Mouse (Mus musculus) forebrain, embryonic 12.5 days (tissue): ENCODE measurements at regions not wholly inside any gene's neighbourhood (a gene's known extent, or its start where the extent isn't known, plus 50 kb on each side); places are given as distances from the start of the nearest gene placed in this dataset.
"Not testable (repeated sequence)": the region's sequence is repeated elsewhere in the genome, so short reads cannot be mapped to it uniquely, and the experiment has no call there.

ENCODE experiments used
- ATAC-seq: fragments of 200-750 bp; cut with Nextera tagmentation; 2 replicates; pipeline ENCODE4 v1.8.0; 2017; ENCODE audit warnings: moderate TSS enrichment; ENCODE audit not compliant: low FRiP score
- H3K27ac ChIP-seq: fragments of 300-500 bp; sonication (generic); 2 replicates; pipeline ENCODE4 v1.5.1; 2016; ENCODE audit warnings: mild to moderate bottlenecking
- H3K27me3 ChIP-seq: fragments of 300-500 bp; sonication (generic); 2 replicates; pipeline ENCODE4 v1.6.1; 2016; ENCODE audit warnings: mild to moderate bottlenecking
- H3K36me3 ChIP-seq: fragments of 300-500 bp; sonication (generic); replicated peaks from 2 replicates; pipeline ENCODE4 v1.6.1; 2016; ENCODE audit warnings: mild to moderate bottlenecking
- H3K4me1 ChIP-seq: fragments of 300-500 bp; sonication (generic); 2 replicates; pipeline ENCODE4 v1.6.1; 2016
- H3K4me2 ChIP-seq: fragments of 300-500 bp; sonication (generic); 2 replicates; pipeline ENCODE4 v1.6.1; 2016; ENCODE audit warnings: mild to moderate bottlenecking, moderate library complexity
- H3K4me3 ChIP-seq: fragments of 300-500 bp; sonication (generic); replicated peaks from 2 replicates; pipeline ENCODE4 v1.5.1; 2016; ENCODE audit warnings: mild to moderate bottlenecking
- H3K9ac ChIP-seq: fragments of 300-500 bp; sonication (generic); 2 replicates; pipeline ENCODE4 v1.6.1; 2016; ENCODE audit warnings: mild to moderate bottlenecking
- H3K9me3 ChIP-seq: fragments of 300-500 bp; sonication (generic); 2 replicates; pipeline ENCODE4 v1.6.1; 2016
- WGBS: fragments of 180-500 bp; shearing (Covaris S2); methylation state at CpG from one replicate; pipeline ENCODE4 v1.1.7; 2016; 5-methylcytosine and 5-hydroxymethylcytosine counted together

GRCm38 (mm10) chr2:3918156-3918555, 99.4 kb upstream of the Frmd4a start:
- Histone ChIP-seq H3K27me3 (no peaks in the 10 kb centered on the region), H3K9me3 (no peaks in the 10 kb centered on the region), H3K4me3 (no peak overlapping the region), H3K36me3 (no peaks in the 10 kb centered on the region), H3K9ac (no peak overlapping the region), H3K4me1 (no peaks in the 10 kb centered on the region), H3K27ac (no peak overlapping the region), H3K4me2 (no peak overlapping the region)
- no peak for ATAC-seq
- 82% methylated on average over 6 of the region's 6 CpGs for WGBS

GRCm38 (mm10) chr2:3919893-3920292, 97.6 kb upstream of the Frmd4a start:
- H3K4me3 ChIP-seq, result no peak overlapping the region
- no peaks in the 10 kb centered on the region for H3K9me3 ChIP-seq
- H3K27ac ChIP-seq, result no peak overlapping the region
- no peak overlapping the region for H3K9ac ChIP-seq
- no peaks in the 10 kb centered on the region for H3K27me3 ChIP-seq
- H3K4me1 ChIP-seq, result peaks cover 3% of the 10 kb centered on the region
- ATAC-seq, result no peak
- WGBS, result 83% methylated on average over 3 of the region's 3 CpGs
- no peak overlapping the region for H3K4me2 ChIP-seq
- no peaks in the 10 kb centered on the region for H3K36me3 ChIP-seq

GRCm38 (mm10) chr2:3921084-3921483, 96.4 kb upstream of the Frmd4a start:
- H3K4me1 ChIP-seq, H3K9me3 ChIP-seq, H3K27me3 ChIP-seq, H3K4me3 ChIP-seq, H3K9ac ChIP-seq, H3K36me3 ChIP-seq, H3K27ac ChIP-seq, H3K4me2 ChIP-seq, ATAC-seq: not testable (repeated sequence)
- WGBS, result 98% methylated on average over 2 of the region's 2 CpGs

GRCm38 (mm10) chr2:3922739-3923138, 94.8 kb upstream of the Frmd4a start:
- H3K4me2 ChIP-seq, result no peak overlapping the region
- H3K9ac ChIP-seq, result no peak overlapping the region
- H3K4me3 ChIP-seq, result no peak overlapping the region
- H3K27ac ChIP-seq, result no peak overlapping the region
- no peaks in the 10 kb centered on the region for H3K9me3 ChIP-seq
- H3K27me3 ChIP-seq, result no peaks in the 10 kb centered on the region
- ATAC-seq, result no peak
- H3K4me1 ChIP-seq, result peaks cover 9% of the 10 kb centered on the region
- no peaks in the 10 kb centered on the region for H3K36me3 ChIP-seq
- 92% methylated on average over 4 of the region's 4 CpGs for WGBS

GRCm38 (mm10) chr2:3924696-3925095, 92.8 kb upstream of the Frmd4a start:
- whole genome bisulfite sequencing, result 69% methylated on average over 6 of the region's 6 CpGs

GRCm38 (mm10) chr2:3925199-3925598, 92.3 kb upstream of the Frmd4a start:
- 69% methylated on average over 3 of the region's 3 CpGs for WGBS
- no peaks in the 10 kb centered on the region for H3K9me3 ChIP-seq
- H3K4me3 ChIP-seq, result no peak overlapping the region
- peaks cover 9% of the 10 kb centered on the region for H3K4me1 ChIP-seq
- ATAC-seq, result no peak
- no peak overlapping the region for H3K9ac ChIP-seq
- no peak overlapping the region for H3K27ac ChIP-seq
- no peaks in the 10 kb centered on the region for H3K36me3 ChIP-seq
- no peaks in the 10 kb centered on the region for H3K27me3 ChIP-seq
- H3K4me2 ChIP-seq, result no peak overlapping the region

More at GRCm38 (mm10) chr2:3924696-3925095, 92.8 kb upstream of the Frmd4a start:
- Histone ChIP-seq H3K9ac (no peak overlapping the region), H3K9me3 (no peaks in the 10 kb centered on the region), H3K4me1 (peaks cover 9% of the 10 kb centered on the region), H3K27me3 (no peaks in the 10 kb centered on the region), H3K4me3 (no peak overlapping the region), H3K36me3 (no peaks in the 10 kb centered on the region), H3K4me2 (no peak overlapping the region), H3K27ac (no peak overlapping the region)
- no peak for ATAC-seq

GRCm38 (mm10) chr2:3926129-3926528, 91.4 kb upstream of the Frmd4a start:
- no peaks in the 10 kb centered on the region for H3K27me3 ChIP-seq
- peaks cover 9% of the 10 kb centered on the region for H3K4me1 ChIP-seq
- no peaks in the 10 kb centered on the region for H3K9me3 ChIP-seq
- no peak overlapping the region for H3K9ac ChIP-seq
- H3K4me3 ChIP-seq, result no peak overlapping the region
- no peak for ATAC-seq
- no peak overlapping the region for H3K4me2 ChIP-seq
- no peak overlapping the region for H3K27ac ChIP-seq
- no peaks in the 10 kb centered on the region for H3K36me3 ChIP-seq

GRCm38 (mm10) chr2:3927141-3927810, 90.2 kb upstream of the Frmd4a start:
- no peak overlapping the region for H3K4me2 ChIP-seq
- no peaks in the 10 kb centered on the region for H3K9me3 ChIP-seq
- H3K36me3 ChIP-seq, result no peaks in the 10 kb centered on the region
- WGBS, result 65% methylated on average over 8 of the region's 8 CpGs
- H3K27ac ChIP-seq, result no peak overlapping the region
- H3K4me3 ChIP-seq, result no peak overlapping the region
- H3K4me1 ChIP-seq, result peaks cover 9% of the 10 kb centered on the region
- no peak for ATAC-seq
- H3K27me3 ChIP-seq, result no peaks in the 10 kb centered on the region
- H3K9ac ChIP-seq, result no peak overlapping the region

GRCm38 (mm10) chr2:3927853-3928252, 89.7 kb upstream of the Frmd4a start:
- 66% methylated on average over 4 of the region's 4 CpGs for WGBS
- Histone ChIP-seq H3K4me3 (no peak overlapping the region), H3K4me1 (peaks cover 9% of the 10 kb centered on the region), H3K9me3 (no peaks in the 10 kb centered on the region), H3K27me3 (no peaks in the 10 kb centered on the region), H3K9ac (no peak overlapping the region), H3K27ac (no peak overlapping the region), H3K4me2 (no peak overlapping the region), H3K36me3 (no peaks in the 10 kb centered on the region)
- ATAC-seq, result no peak

GRCm38 (mm10) chr2:3930650-3931049, 86.9 kb upstream of the Frmd4a start:
- no peaks in the 10 kb centered on the region for H3K27me3 ChIP-seq
- no peak for ATAC-seq
- WGBS, result 89% methylated on average over 5 of the region's 5 CpGs

GRCm38 (mm10) chr2:3940786-3941185, 76.7 kb upstream of the Frmd4a start:
- Histone ChIP-seq H3K27me3 (0 out of 2 replicates have a peak, but pooled peaks cover 4% of the 10 kb centered on the region), H3K36me3 (no peaks in the 10 kb centered on the region), H3K9ac (no peak overlapping the region), H3K27ac (no peak overlapping the region), H3K9me3 (no peaks in the 10 kb centered on the region), H3K4me3 (no peak overlapping the region), H3K4me2 (no peak overlapping the region), H3K4me1 (no peaks in the 10 kb centered on the region)
- no peak for ATAC-seq
- WGBS, result 86% methylated on average over 2 of the region's 2 CpGs

More at GRCm38 (mm10) chr2:3930650-3931049, 86.9 kb upstream of the Frmd4a start:
- H3K36me3 ChIP-seq, result no peaks in the 10 kb centered on the region
- no peak overlapping the region for H3K4me2 ChIP-seq
- H3K27ac ChIP-seq, result no peak overlapping the region
- no peaks in the 10 kb centered on the region; the same call in 1 of the 2 replicates for H3K4me1 ChIP-seq
- H3K9ac ChIP-seq, result no peak overlapping the region
- no peaks in the 10 kb centered on the region for H3K9me3 ChIP-seq
- H3K4me3 ChIP-seq, result no peak overlapping the region

GRCm38 (mm10) chr2:3941496-3941895, 76.0 kb upstream of the Frmd4a start:
- no peaks in the 10 kb centered on the region for H3K4me1 ChIP-seq
- WGBS, result 93% methylated on average over 1 of the region's 1 CpGs
- H3K4me3 ChIP-seq, result no peak overlapping the region
- no peak overlapping the region for H3K4me2 ChIP-seq
- no peaks in the 10 kb centered on the region for H3K36me3 ChIP-seq
- ATAC-seq, result no peak
- H3K9ac ChIP-seq, result no peak overlapping the region
- 0 out of 2 replicates have a peak, but pooled peaks cover 4% of the 10 kb centered on the region for H3K27me3 ChIP-seq
- no peaks in the 10 kb centered on the region for H3K9me3 ChIP-seq
- no peak overlapping the region for H3K27ac ChIP-seq

- Histone ChIP-seq H3K27me3 (0 out of 2 replicates have a peak, but pooled peaks cover 2% of the 10 kb centered on the region), H3K9me3 (no peaks in the 10 kb centered on the region), H3K27ac (no peak overlapping the region), H3K4me2 (no peak overlapping the region), H3K36me3 (no peaks in the 10 kb centered on the region), H3K4me1 (no peaks in the 10 kb centered on the region), H3K9ac (no peak overlapping the region), H3K4me3 (no peak overlapping the region)
- WGBS, result 81% methylated on average over 3 of the region's 3 CpGs
- no peak for ATAC-seq
These were observed 70.1 kb upstream of the Frmd4a start for GRCm38 (mm10) chr2:3947432-3947831.
